Mouse (Mus musculus) cortical plate, adult 2 months (tissue): ENCODE results near the gene Skor1. TPM values are rescaled to one million over a fixed set of nuclear protein-coding genes. Genes with fewer than 3 reads are reported as not detected.

ENCODE experiments used
- H3K27ac ChIP-seq: fragments of 200-500 bp; 2 replicates; pipeline ENCODE4 v1.5.1; 2012; ENCODE audit warnings: low read length, control low read depth, inconsistent platforms; ENCODE audit not compliant: insufficient read depth
- H3K4me1 ChIP-seq: fragments of 200-500 bp; 2 replicates; pipeline ENCODE4 v1.6.1; 2011; ENCODE audit warnings: low read length; ENCODE audit not compliant: control insufficient read depth, insufficient read depth
- H3K4me3 ChIP-seq: fragments of 200-500 bp; 2 replicates; pipeline ENCODE4 v1.5.1; 2011; ENCODE audit warnings: mild to moderate bottlenecking, low read length, control low read depth; ENCODE audit not compliant: insufficient read depth
- CTCF ChIP-seq: fragments of 200-500 bp; IDR thresholded peaks from 2 replicates; pipeline ENCODE4 v1.5.1; 2011; ENCODE audit warnings: mild to moderate bottlenecking, control low read depth, low read length; ENCODE audit not compliant: insufficient read depth; ENCODE audit errors: extremely low read depth
- POLR2A ChIP-seq: fragments of 200-500 bp; IDR thresholded peaks from 2 replicates; pipeline ENCODE4 v1.6.1; 2011; ENCODE audit warnings: mild to moderate bottlenecking, low read length, control low read depth; ENCODE audit not compliant: insufficient read depth; ENCODE audit errors: extremely low read depth
- polyA plus RNA-seq: library from polyadenylated mRNA; depleted of rRNA; stranded (reverse); fragments of >200 nt; gene quantifications from 2 replicates; pipeline ENCODE4 v1.2.3, GENCODE M21; 2012

Skor1 gene
- polyA plus RNA-seq, 1 experiment = 0.15 TPM

- Histone ChIP-seq H3K27ac (no peak overlapping the region), H3K4me3 (no peak overlapping the region), H3K4me1 (no peaks in the 10 kb centered on the region)
- TF ChIP-seq POLR2A (no peak), CTCF (no peak)
Measured at GRCm38 (mm10) chr9:63150086-63150800, 1.5 kb upstream of the Skor1 start.

GRCm38 (mm10) chr9:63149372-63149766, 608 bp upstream of the Skor1 start:
- H3K4me3 ChIP-seq = no peak overlapping the region

GRCm38 (mm10) chr9:63147786-63148409, 863 bp downstream of the Skor1 start:
- H3K4me3 ChIP-seq = no peak overlapping the region
- no peaks in the 10 kb centered on the region for H3K4me1 ChIP-seq
- H3K27ac ChIP-seq = no peak overlapping the region
- TF ChIP-seq CTCF (no peak), POLR2A (no peak)

More at GRCm38 (mm10) chr9:63149372-63149766, 608 bp upstream of the Skor1 start:
- Histone ChIP-seq H3K27ac (no peak overlapping the region), H3K4me1 (no peaks in the 10 kb centered on the region)
- TF ChIP-seq CTCF (no peak), POLR2A (no peak)

- Histone ChIP-seq H3K4me1 (no peaks in the 10 kb centered on the region), H3K27ac (no peak overlapping the region), H3K4me3 (no peak overlapping the region)
- TF ChIP-seq CTCF (no peak), POLR2A (no peak)
Measured at GRCm38 (mm10) chr9:63147296-63147695, 1.5 kb downstream of the Skor1 start.

GRCm38 (mm10) chr9:63146856-63147274, 1.9 kb downstream of the Skor1 start:
- TF ChIP-seq POLR2A = no peak
- no peaks in the 10 kb centered on the region for H3K4me1 ChIP-seq
- no peak overlapping the region for H3K4me3 ChIP-seq
- no peak overlapping the region for H3K27ac ChIP-seq

- no peak overlapping the region for H3K4me3 ChIP-seq
- H3K27ac ChIP-seq = no peak overlapping the region
- no peak for TF ChIP-seq CTCF
- no peaks in the 10 kb centered on the region for H3K4me1 ChIP-seq
Measured at GRCm38 (mm10) chr9:63146126-63146855, 2.5 kb downstream of the Skor1 start.

GRCm38 (mm10) chr9:63145249-63146125, 3.3 kb downstream of the Skor1 start:
- Histone ChIP-seq H3K4me1 (no peaks in the 10 kb centered on the region), H3K27ac (no peak overlapping the region), H3K4me3 (no peak overlapping the region)
- TF ChIP-seq CTCF (no peak), POLR2A (no peak)

GRCm38 (mm10) chr9:63144502-63145248, 4.1 kb downstream of the Skor1 start:
- no peaks in the 10 kb centered on the region for H3K4me1 ChIP-seq
- H3K4me3 ChIP-seq = no peak overlapping the region
- TF ChIP-seq CTCF = no peak
- no peak overlapping the region for H3K27ac ChIP-seq
